8 mouse cellular contexts compared by ENCODE assay signal in the genomic region with DNA sequence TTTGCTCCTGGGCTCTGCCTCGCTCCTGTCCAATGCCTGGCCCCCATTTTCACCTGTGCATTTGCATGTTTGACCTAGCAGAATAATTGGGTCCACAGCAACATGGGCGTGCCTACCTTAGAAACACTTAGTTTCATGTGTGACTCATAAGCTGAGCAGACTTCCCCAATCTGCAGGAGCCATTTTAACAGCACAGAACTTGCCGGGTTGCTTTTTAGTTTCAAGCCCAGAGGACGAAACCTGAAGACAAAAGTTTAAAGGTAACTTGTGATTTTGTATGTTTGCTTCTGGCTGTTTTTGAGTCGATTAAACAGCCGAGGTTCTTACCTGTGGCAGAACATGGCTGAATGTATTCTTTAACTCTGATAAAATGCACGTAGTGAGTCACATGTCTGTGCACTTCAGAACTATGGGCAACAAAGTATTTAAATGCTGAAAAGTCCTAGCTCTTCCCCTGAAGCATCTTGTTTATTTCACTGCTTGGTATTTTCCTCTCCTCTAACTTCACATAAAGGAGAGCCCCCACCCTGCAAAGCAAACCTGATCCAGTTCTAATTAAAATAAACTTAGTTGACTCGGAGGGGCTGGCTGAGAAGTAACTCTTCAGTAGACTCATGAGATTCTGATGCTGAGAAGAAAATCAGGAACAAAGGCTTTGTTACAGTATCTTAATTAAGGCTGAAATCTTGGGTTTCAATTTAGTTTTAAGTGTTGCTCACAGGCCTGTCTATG. TPM values are rescaled to one million over a fixed set of nuclear protein-coding genes. Genes with fewer than 3 reads are reported as not detected.
A peak's percentile ranks its signal among the peaks of the same experiment; 100 is the strongest.
DNase-seq lines count a peak whose midpoint lies in the region; ATAC-seq and TF ChIP-seq lines count a peak whose summit lies in the region.

No protein-coding gene starts in this region.

- peak overlapping the region; percentile 25 for H3K4me2 ChIP-seq in lung, embryonic 14.5 days
- peak overlapping the region; percentile 34 for H3K4me2 ChIP-seq in stomach, embryonic 14.5 days (replicated peaks; ENCODE audit: low read depth, low read length)

- 0 out of 2 replicates have a peak, but pooled peaks cover 4% of the 10 kb centered on the region for H3K4me1 ChIP-seq in lung, embryonic 14.5 days (ENCODE audit: insufficient read depth)
- H3K4me1 ChIP-seq in stomach, embryonic 14.5 days (ENCODE audit: control insufficient read depth, insufficient read depth, low read length) = peaks cover 3% of the 10 kb centered on the region; the same call in 1 of the 2 replicates
- peaks cover 8% of the 10 kb centered on the region; the same call in 1 of the 2 replicates for H3K4me1 ChIP-seq in forebrain, embryonic 10.5 days

- no peaks in the 10 kb centered on the region for H3K9me3 ChIP-seq in lung, embryonic 14.5 days (ENCODE audit: low read depth, low read length)
- H3K9me3 ChIP-seq in stomach, embryonic 14.5 days (ENCODE audit: control insufficient read depth, low read depth, low read length) = no peaks in the 10 kb centered on the region
- no peaks in the 10 kb centered on the region for H3K9me3 ChIP-seq in forebrain, embryonic 10.5 days

- peak; percentile 62 for DNase-seq in kidney, adult 11 months
- no peak for DNase-seq in kidney, adult 18-20 months
- peak; percentile 51 for DNase-seq in lung, embryonic 14.5 days
- DNase-seq in left cerebral cortex, adult 8-10 months (ENCODE audit: low spot score in 2 of 2) = no peak
- DNase-seq in ovary, postnatal 36 days (ENCODE audit: low spot score) = no peak
- no peak for DNase-seq in forebrain, embryonic 10.5 days (ENCODE audit: extremely low spot score, low spot score)

- H3K9ac ChIP-seq in lung, embryonic 14.5 days = no peak overlapping the region
- H3K9ac ChIP-seq in stomach, embryonic 14.5 days (replicated peaks; ENCODE audit: low read depth, low read length) = 0 out of 2 replicates have a peak overlapping the region, but pooled peaks have one; percentile 21

- 57% methylated on average over 8 of the region's 8 CpGs for WGBS in lung, embryonic 14.5 days
- WGBS in stomach, embryonic 14.5 days = 59% methylated on average over 8 of the region's 8 CpGs
- 85% methylated on average over 8 of the region's 8 CpGs for WGBS in forebrain, embryonic 10.5 days

- no peaks in the 10 kb centered on the region for H3K36me3 ChIP-seq in lung, embryonic 14.5 days (ENCODE audit: insufficient read depth)
- H3K36me3 ChIP-seq in stomach, embryonic 14.5 days (ENCODE audit: control insufficient read depth, insufficient read depth, low read length) = no peaks in the 10 kb centered on the region
- H3K36me3 ChIP-seq in forebrain, embryonic 10.5 days (replicated peaks) = no peaks in the 10 kb centered on the region

- H3K27me3 ChIP-seq in lung, embryonic 14.5 days (ENCODE audit: insufficient read depth, low read length) = no peaks in the 10 kb centered on the region
- no peaks in the 10 kb centered on the region for H3K27me3 ChIP-seq in stomach, embryonic 14.5 days (ENCODE audit: control insufficient read depth, insufficient read depth, low read length)
- H3K27me3 ChIP-seq in forebrain, embryonic 10.5 days (ENCODE audit: poor library complexity, severe bottlenecking) = no peaks in the 10 kb centered on the region

- TF ChIP-seq CTCF in lung, embryonic 14.5 days (IDR thresholded peaks at IDR 0.05; ENCODE audit: low read depth) = no peak

- H3K4me3 ChIP-seq in lung, embryonic 14.5 days (ENCODE audit: low read depth, low read length) = peak overlapping the region; percentile 18; the same call in 1 of the 2 replicates
- peak overlapping the region; percentile 28 for H3K4me3 ChIP-seq in stomach, embryonic 14.5 days (ENCODE audit: low read depth, low read length)
- H3K4me3 ChIP-seq in forebrain, embryonic 10.5 days = no peak overlapping the region

- ATAC-seq in inflammation-experienced regulatory T-cells, adult 6 months = peak; percentile 92
- ATAC-seq in lung, embryonic 14.5 days (ENCODE audit: insufficient read depth) = peak; percentile 64; the same call in 1 of the 2 replicates
- peak; percentile 89 for ATAC-seq in stomach, embryonic 14.5 days (ENCODE audit: insufficient number of reproducible peaks, insufficient read depth, low FRiP score, low read depth)

- H3K27ac ChIP-seq in lung, embryonic 14.5 days (ENCODE audit: low read depth) = peak overlapping the region; percentile 42; the same call in 1 of the 2 replicates
- peak overlapping the region; percentile 87 for H3K27ac ChIP-seq in stomach, embryonic 14.5 days (ENCODE audit: low read length)
- H3K27ac ChIP-seq in forebrain, embryonic 10.5 days = no peak overlapping the region

RNA-seq across cellular contexts. Expression of gene Wbp4, which starts 34.4 kb away (rescaled TPM):
- polyA plus RNA-seq in inflammation-experienced regulatory T-cells, adult 6 months (2017; shearing (Covaris generic)) = 10 to 100 TPM; 28.3 to 31.3 (median 30.8) TPM
- polyA plus RNA-seq in lung, embryonic 14.5 days (2014; fragmentation: Nextera tagmentation; extraction: Ambion mirVana) = 44.3 and 46.1 TPM in 2 replicates
- 43.6 and 50.3 TPM in 2 replicates for polyA plus RNA-seq in stomach, embryonic 14.5 days (2014; fragmentation: Nextera tagmentation; extraction: Ambion mirVana)
- 10 to 100 TPM; 45.6 to 51.2 (median 51.0) TPM for total RNA-seq in left cerebral cortex, adult 8-10 months (2022)
- 45.6 and 51.5 TPM in 2 replicates for polyA plus RNA-seq in forebrain, embryonic 10.5 days (2016; fragmentation: Nextera tagmentation; extraction: Ambion mirVana)

RNA-seq across cellular contexts. Expression of gene Elf1, which starts 34.7 kb away (rescaled TPM):
- 100 to 1,000 TPM; 128 to 177 (median 141) TPM for polyA plus RNA-seq in inflammation-experienced regulatory T-cells, adult 6 months (2017; shearing (Covaris generic))
- polyA plus RNA-seq in lung, embryonic 14.5 days (2014; fragmentation: Nextera tagmentation; extraction: Ambion mirVana) = 19.2 and 20.2 TPM in 2 replicates
- 25.8 and 27.6 TPM in 2 replicates for polyA plus RNA-seq in stomach, embryonic 14.5 days (2014; fragmentation: Nextera tagmentation; extraction: Ambion mirVana)
- 1 to 10 TPM; 4.9 to 5.7 (median 5.0) TPM for total RNA-seq in left cerebral cortex, adult 8-10 months (2022)
- polyA plus RNA-seq in forebrain, embryonic 10.5 days (2016; fragmentation: Nextera tagmentation; extraction: Ambion mirVana) = 3.8 TPM in 2 replicates

Comparison
In these comparisons a context has a peak if more than half of its experiments do, and no peak if none do; other contexts are left out.
1. DNase-seq: peak in kidney, adult 11 months (single experiment) and lung, embryonic 14.5 days (single experiment); none in kidney, adult 18-20 months (single experiment), left cerebral cortex, adult 8-10 months (0 of 2), ovary, postnatal 36 days (single experiment) and forebrain, embryonic 10.5 days (single experiment).
2. Peak in every context shown above with its lines, with median percentiles within 50 percentile points of each other: ATAC-seq.